Comparison of ENCODE assay signal across 29 mouse cellular contexts in the genomic region with DNA sequence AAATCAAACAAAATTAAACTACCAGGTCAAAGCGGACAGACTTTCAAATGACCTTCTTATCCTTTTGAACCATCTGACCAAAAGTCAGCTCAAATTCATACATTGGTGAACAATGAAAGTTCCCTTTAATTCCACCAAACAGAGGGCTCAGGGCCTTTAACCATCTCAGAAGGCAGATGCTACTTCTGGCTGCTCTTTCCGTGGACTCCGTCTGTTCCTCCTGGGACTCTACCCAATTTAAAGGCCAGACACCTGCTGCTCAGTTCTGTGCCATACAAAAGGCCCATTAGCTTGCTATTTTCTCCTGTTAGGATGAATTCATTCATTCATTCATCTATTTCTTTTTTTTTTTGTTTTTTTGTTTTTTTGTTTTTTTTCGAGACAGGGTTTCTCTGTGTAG. TPM values are rescaled to one million over a fixed set of nuclear protein-coding genes. Genes with fewer than 3 reads are reported as not detected.
DNase-seq lines count a peak whose midpoint lies in the region; TF ChIP-seq lines count a peak whose summit lies in the region.
"Had no signal": no experiment of that assay in that cellular context is flagged by ENCODE, and none has a peak within 500 bp of the region (broad histone marks: within the 10 kb centered on the region; RNA-seq: fewer than 3 reads in every experiment).

No protein-coding gene starts in this region.

- DNase-seq in brain, adult 2 months (ENCODE audit: low read depth, low spot score): peak; percentile 94
- DNase-seq in brain, embryonic 14.5 days (ENCODE audit: low read depth): peak; percentile 55
- DNase-seq in cerebellum, adult 8-10 months: peak; percentile 67
- peak; percentile 78 to 81 for DNase-seq in cerebellum, postnatal 25 days
- DNase-seq in heart, adult 9 months (ENCODE audit: low spot score in 2 of 2): no peak
- DNase-seq in heart, postnatal 36 days: no peak
- DNase-seq: B cell, adult 2 months; gastrocnemius, postnatal 25 days; heart, adult 18-20 months; kidney, adult 11 months; kidney, postnatal 14 days; layer of hippocampus, adult 9-11 months; liver, postnatal 0 days; lung, postnatal 36 days; thymus, postnatal 4 days had no signal

- TF ChIP-seq CTCF in brain, embryonic 14.5 days (IDR thresholded peaks at IDR 0.05; ENCODE audit: borderline replicate concordance, extremely low read depth, insufficient read depth, insufficient read length): no peak

- intact Hi-C loops in heart, postnatal 36 days (cut with DNase I): no loop called here

- no peak for TF ChIP-seq POLR2A in brain, embryonic 14.5 days (IDR thresholded peaks at IDR 0.05; ENCODE audit: borderline replicate concordance, extremely low read depth, insufficient read depth, insufficient read length, poor library complexity, severe bottlenecking)

RNA-seq across cellular contexts. Expression of gene LTO1, which starts 2.0 kb away (rescaled TPM):
- polyA plus RNA-seq in brain, embryonic 14.5 days (2012; rRNA removed): 40.7 and 42.2 TPM in 2 replicates
- total RNA-seq in heart, postnatal 36 days (2021): 10 to 100 TPM; 13.8 to 15.4 TPM

RNA-seq across cellular contexts. Expression of gene Fgf15, which starts 16.6 kb away (rescaled TPM):
- 24.6 and 28.4 TPM in 2 replicates for polyA plus RNA-seq in brain, embryonic 14.5 days (2012; rRNA removed)
- not detected for total RNA-seq in heart, postnatal 36 days (2021)
- total RNA-seq: gastrocnemius, adult 18-20 months; gastrocnemius, postnatal 25 days; heart, adult 18-20 months; hematopoietic stem cell, adult 5-6 weeks; left cerebral cortex, postnatal 14 days; liver, adult 2 months had no signal
- polyA plus RNA-seq: cortical plate, adult 2 months; erythroblast, embryonic 14.5 days; frontal cortex, adult 2 months; heart, embryonic 12.5 days; heart, postnatal 0 days; inflammation-experienced regulatory T-cells, adult 6 months; liver, adult 2 months; liver, postnatal 0 days; lung, embryonic 16.5 days; myocyte; stomach, embryonic 14.5 days; testis, adult 2 months had no signal

RNA-seq across cellular contexts. Expression of gene Ccnd1, which starts 26.8 kb away (rescaled TPM):
- polyA plus RNA-seq in brain, embryonic 14.5 days (2012; rRNA removed): 46.2 and 55.4 TPM in 2 replicates
- 10 to 100 TPM; 30.6 to 35.2 TPM for total RNA-seq in heart, postnatal 36 days (2021)

Comparison
In these comparisons a context has a peak if more than half of its experiments do, and no peak if none do; other contexts are left out.
1. DNase-seq: peak in brain, adult 2 months (single experiment), brain, embryonic 14.5 days (single experiment), cerebellum, adult 8-10 months (single experiment) and cerebellum, postnatal 25 days (2 of 2); none in heart, adult 9 months (0 of 2) and heart, postnatal 36 days (0 of 2).